Mouse (Mus musculus): ENCODE measurements at regions not wholly inside any gene's neighbourhood (a gene's known extent, or its start where the extent isn't known, plus 50 kb on each side); places are given as distances from the start of the nearest gene placed in this dataset.

DNA sequence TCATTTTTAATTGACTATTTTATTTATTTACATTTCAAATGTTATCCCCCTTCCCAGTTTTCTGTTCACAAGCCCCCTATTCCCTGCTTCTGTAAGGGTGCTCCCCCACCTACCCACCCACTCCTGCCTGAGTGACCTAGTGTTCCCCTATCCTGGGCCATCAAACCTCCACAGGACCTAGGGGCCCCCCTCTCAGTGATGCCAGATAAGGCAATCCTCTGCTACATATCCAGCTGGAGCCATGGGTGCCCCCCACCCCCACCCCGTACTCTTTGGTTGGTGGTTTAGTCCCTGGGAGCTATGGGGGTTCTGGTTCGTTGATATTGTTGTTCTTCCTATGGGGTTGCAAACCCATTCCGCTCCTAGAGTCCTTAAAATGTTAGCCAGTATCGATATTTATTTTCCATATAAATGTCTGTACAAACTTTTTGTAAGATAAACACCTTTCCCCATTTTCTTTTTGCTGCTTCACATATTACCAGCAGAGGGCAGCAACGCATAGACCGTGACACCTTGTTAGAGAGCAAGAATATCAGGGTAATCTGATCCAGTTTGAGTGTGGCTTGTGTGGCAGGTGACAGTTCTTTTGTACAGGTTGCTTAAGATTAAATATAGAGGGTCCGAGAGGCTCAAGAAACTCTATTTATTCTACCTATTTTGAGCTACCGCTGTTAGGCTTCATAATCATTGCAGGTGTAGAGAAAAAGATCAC is 177.2 kb upstream of the Scn7a start:
- peak; percentile 48 for DNase-seq (ENCODE audit: extremely low spot score, low spot score)
- H3K4me1 ChIP-seq = no peaks in the 10 kb centered on the region
- no peak overlapping the region for H3K4me3 ChIP-seq
- H3K27ac ChIP-seq = no peak overlapping the region
- H3K36me3 ChIP-seq (replicated peaks) = no peaks in the 10 kb centered on the region
- no peaks in the 10 kb centered on the region for H3K27me3 ChIP-seq (ENCODE audit: poor library complexity, severe bottlenecking)
- 32% methylated on average over 8 of the region's 8 CpGs for WGBS
- no peaks in the 10 kb centered on the region for H3K9me3 ChIP-seq

GRCm38 (mm10) chr2:66941188-66941587 is 156.5 kb upstream of the Scn7a start:
- H3K36me3 ChIP-seq (replicated peaks) = no peaks in the 10 kb centered on the region
- H3K27me3 ChIP-seq (ENCODE audit: poor library complexity, severe bottlenecking) = no peaks in the 10 kb centered on the region
- H3K27ac ChIP-seq = no peak overlapping the region
- DNase-seq (ENCODE audit: extremely low spot score, low spot score) = no peak
- H3K4me1 ChIP-seq = no peaks in the 10 kb centered on the region
- WGBS = 90% methylated on average over 5 of the region's 5 CpGs
- H3K9me3 ChIP-seq = no peaks in the 10 kb centered on the region
- H3K4me3 ChIP-seq = no peak overlapping the region

- 83% methylated on average over 1 of the region's 1 CpGs for WGBS
- no peak overlapping the region for H3K4me3 ChIP-seq
- no peak for DNase-seq (ENCODE audit: extremely low spot score, low spot score)
Measured at GRCm38 (mm10) chr2:66898032-66898431, 113.3 kb upstream of the Scn7a start.

DNA sequence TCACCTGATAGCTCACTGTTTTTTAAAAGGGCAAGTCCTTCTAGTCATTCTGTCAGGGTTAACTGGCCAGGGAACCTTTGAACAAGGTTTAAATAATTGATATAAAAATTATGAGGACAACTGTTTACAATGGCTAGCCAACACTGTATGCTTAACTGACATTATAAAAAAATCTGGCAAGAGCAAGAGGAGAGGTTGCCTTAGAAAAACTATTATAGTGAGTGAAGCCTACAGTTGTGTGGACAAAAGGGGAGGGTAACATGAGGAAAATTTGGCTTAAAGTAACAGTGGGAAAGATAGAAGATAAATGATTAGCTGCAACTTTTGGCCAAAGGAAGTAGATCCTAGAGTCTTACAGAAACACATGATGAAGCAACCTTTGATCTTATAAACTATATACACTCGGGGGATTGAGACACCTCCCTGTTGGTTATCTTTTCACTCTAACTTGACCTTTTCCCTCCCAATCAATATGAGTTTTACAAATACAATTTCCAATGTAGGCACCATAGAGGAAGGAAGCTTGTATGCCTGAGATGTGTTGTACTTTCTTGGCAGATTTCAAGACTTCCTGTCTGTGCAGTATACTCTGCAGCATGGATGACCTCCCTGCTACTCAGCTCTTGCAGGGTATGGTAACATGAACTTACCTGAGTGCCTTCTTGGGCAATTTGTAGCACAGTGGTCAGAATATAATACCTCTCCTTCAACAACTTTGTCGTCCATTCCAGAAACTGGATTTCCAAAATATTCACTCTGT is 82.9 kb upstream of the Scn7a start:
- H3K4me3 ChIP-seq = no peak overlapping the region
- no peaks in the 10 kb centered on the region for H3K9me3 ChIP-seq
- no peaks in the 10 kb centered on the region for H3K36me3 ChIP-seq (replicated peaks)
- H3K27me3 ChIP-seq (ENCODE audit: poor library complexity, severe bottlenecking) = no peaks in the 10 kb centered on the region
- no peaks in the 10 kb centered on the region for H3K4me1 ChIP-seq
- no peak overlapping the region for H3K27ac ChIP-seq
- DNase-seq (ENCODE audit: extremely low spot score, low spot score) = no peak
- WGBS = 85% methylated on average over 2 of the region's 2 CpGs

More at GRCm38 (mm10) chr2:66898032-66898431, 113.3 kb upstream of the Scn7a start:
- Histone ChIP-seq H3K9me3 (no peaks in the 10 kb centered on the region), H3K36me3 (replicated peaks) (no peaks in the 10 kb centered on the region), H3K27ac (no peak overlapping the region), H3K4me1 (no peaks in the 10 kb centered on the region), H3K27me3 (ENCODE audit: poor library complexity, severe bottlenecking) (no peaks in the 10 kb centered on the region)
